Mouse (Mus musculus): ENCODE measurements around the gene Ppil4.

GRCm38 (mm10) chr10:7833377-7834165, 40.9 kb downstream of the Ppil4 start:
- no peak for TF ChIP-seq CTCF (IDR thresholded peaks at IDR 0.05; ENCODE audit: control insufficient read depth, insufficient read depth, insufficient replicate concordance, low read depth, low read length)
- no peak for TF ChIP-seq POLR2A (IDR thresholded peaks at IDR 0.05; ENCODE audit: control insufficient read depth, low read depth, low read length)
